Mouse (Mus musculus): Measurements from ENCODE around the gene Gtdc1. TPM values are rescaled to one million over a fixed set of nuclear protein-coding genes. Genes with fewer than 3 reads are reported as not detected.

Gene Gtdc1
- total and polyA plus RNA-seq, 3 experiments = 1.7 to 47.1 (median 28.7) TPM

GRCm38 (mm10) chr2:44969226-44969625, 41.8 kb upstream of the Gtdc1 start:
- peak; percentile 40 for ATAC-seq (ENCODE audit: extremely low read depth, insufficient number of reproducible peaks, low FRiP score, poor library complexity, severe bottlenecking)
- Histone ChIP-seq H3K4me3 (ENCODE audit: low read depth, low read length) (no peak overlapping the region), H3K4me1 (ENCODE audit: insufficient read depth, low read depth, low read length) (peaks cover 7% of the 10 kb centered on the region), H3K27me3 (ENCODE audit: insufficient read depth, low read length) (no peaks in the 10 kb centered on the region), H3K36me3 (replicated peaks) (no peaks in the 10 kb centered on the region), H3K9me3 (replicated peaks) (no peaks in the 10 kb centered on the region)
- no peak for DNase-seq (ENCODE audit: low spot score)
- no peak for TF ChIP-seq POLR2AphosphoS5 (IDR thresholded peaks at IDR 0.05; ENCODE audit: insufficient replicate concordance, low read depth, low read length)
- TF ChIP-seq GATA1 (IDR thresholded peaks at IDR 0.05; ENCODE audit: borderline replicate concordance, low read length) = no peak
- no peak for TF ChIP-seq CTCF (IDR thresholded peaks at IDR 0.05; ENCODE audit: low read depth, low read length)
- no peak for TF ChIP-seq GATA2 (IDR thresholded peaks at IDR 0.05; ENCODE audit: borderline replicate concordance, low read depth, low read length)
- no peak for TF ChIP-seq TAL1 (conservative IDR thresholded peaks at IDR 0.05; ENCODE audit: low read depth, low read length)

GRCm38 (mm10) chr2:44965834-44966555, 38.5 kb upstream of the Gtdc1 start:
- H3K36me3 ChIP-seq (replicated peaks) = no peaks in the 10 kb centered on the region
- TF ChIP-seq GATA2 (IDR thresholded peaks at IDR 0.05; ENCODE audit: borderline replicate concordance, low read depth, low read length) (no peak), GATA1 (IDR thresholded peaks at IDR 0.05; ENCODE audit: borderline replicate concordance, low read length) (no peak), CTCF (IDR thresholded peaks at IDR 0.05; ENCODE audit: low read depth, low read length) (no peak), POLR2AphosphoS5 (IDR thresholded peaks at IDR 0.05; ENCODE audit: insufficient replicate concordance, low read depth, low read length) (no peak), TAL1 (conservative IDR thresholded peaks at IDR 0.05; ENCODE audit: low read depth, low read length) (no peak)
- no peaks in the 10 kb centered on the region for H3K27me3 ChIP-seq (ENCODE audit: insufficient read depth, low read length)
- no peak overlapping the region for H3K4me3 ChIP-seq (ENCODE audit: low read depth, low read length)
- no peaks in the 10 kb centered on the region for H3K9me3 ChIP-seq (replicated peaks)
- ATAC-seq (ENCODE audit: extremely low read depth, insufficient number of reproducible peaks, low FRiP score, poor library complexity, severe bottlenecking) (no peak), DNase-seq (ENCODE audit: low spot score) (no peak)
- peaks cover 7% of the 10 kb centered on the region for H3K4me1 ChIP-seq (ENCODE audit: insufficient read depth, low read depth, low read length)

- TF ChIP-seq GATA1 (IDR thresholded peaks at IDR 0.05; ENCODE audit: borderline replicate concordance, low read length) (no peak), POLR2AphosphoS5 (IDR thresholded peaks at IDR 0.05; ENCODE audit: insufficient replicate concordance, low read depth, low read length) (no peak), GATA2 (IDR thresholded peaks at IDR 0.05; ENCODE audit: borderline replicate concordance, low read depth, low read length) (no peak), CTCF (IDR thresholded peaks at IDR 0.05; ENCODE audit: low read depth, low read length) (no peak), TAL1 (conservative IDR thresholded peaks at IDR 0.05; ENCODE audit: low read depth, low read length) (no peak)
- no peaks in the 10 kb centered on the region for H3K27me3 ChIP-seq (ENCODE audit: insufficient read depth, low read length)
- H3K36me3 ChIP-seq (replicated peaks) = no peaks in the 10 kb centered on the region
- H3K4me1 ChIP-seq (ENCODE audit: insufficient read depth, low read depth, low read length) = peaks cover 4% of the 10 kb centered on the region; the same call in 1 of the 2 replicates
- H3K4me3 ChIP-seq (ENCODE audit: low read depth, low read length) = no peak overlapping the region
- no peaks in the 10 kb centered on the region for H3K9me3 ChIP-seq (replicated peaks)
- peak; percentile 15; the same call in 1 of the 2 replicates for ATAC-seq (ENCODE audit: extremely low read depth, insufficient number of reproducible peaks, low FRiP score, poor library complexity, severe bottlenecking)
- DNase-seq (ENCODE audit: low spot score) = no peak
These were observed 35.2 kb upstream of the Gtdc1 start for GRCm38 (mm10) chr2:44962620-44963019.

GRCm38 (mm10) chr2:44961192-44961591, 33.7 kb upstream of the Gtdc1 start:
- H3K9me3 ChIP-seq (replicated peaks) = no peaks in the 10 kb centered on the region
- no peaks in the 10 kb centered on the region for H3K27me3 ChIP-seq (ENCODE audit: insufficient read depth, low read length)
- TF ChIP-seq CTCF (IDR thresholded peaks at IDR 0.05; ENCODE audit: low read depth, low read length) (no peak), POLR2AphosphoS5 (IDR thresholded peaks at IDR 0.05; ENCODE audit: insufficient replicate concordance, low read depth, low read length) (no peak), TAL1 (conservative IDR thresholded peaks at IDR 0.05; ENCODE audit: low read depth, low read length) (no peak), GATA1 (IDR thresholded peaks at IDR 0.05; ENCODE audit: borderline replicate concordance, low read length) (no peak), GATA2 (IDR thresholded peaks at IDR 0.05; ENCODE audit: borderline replicate concordance, low read depth, low read length) (no peak)
- no peak overlapping the region for H3K4me3 ChIP-seq (ENCODE audit: low read depth, low read length)
- DNase-seq (ENCODE audit: low spot score) (no peak), ATAC-seq (ENCODE audit: extremely low read depth, insufficient number of reproducible peaks, low FRiP score, poor library complexity, severe bottlenecking) (no peak)
- H3K4me1 ChIP-seq (ENCODE audit: insufficient read depth, low read depth, low read length) = peaks cover 6% of the 10 kb centered on the region; the same call in 1 of the 2 replicates
- H3K36me3 ChIP-seq (replicated peaks) = no peaks in the 10 kb centered on the region

- no peaks in the 10 kb centered on the region for H3K36me3 ChIP-seq (replicated peaks)
- DNase-seq (ENCODE audit: low spot score) = no peak
- H3K4me3 ChIP-seq (ENCODE audit: low read depth, low read length) = no peak overlapping the region
- H3K9me3 ChIP-seq (replicated peaks) = no peaks in the 10 kb centered on the region
- no peak for TF ChIP-seq GATA1 (IDR thresholded peaks at IDR 0.05; ENCODE audit: borderline replicate concordance, low read length)
- no peak for TF ChIP-seq GATA2 (IDR thresholded peaks at IDR 0.05; ENCODE audit: borderline replicate concordance, low read depth, low read length)
- no peak for TF ChIP-seq CTCF (IDR thresholded peaks at IDR 0.05; ENCODE audit: low read depth, low read length)
- TF ChIP-seq POLR2AphosphoS5 (IDR thresholded peaks at IDR 0.05; ENCODE audit: insufficient replicate concordance, low read depth, low read length) = no peak
- no peak for TF ChIP-seq TAL1 (conservative IDR thresholded peaks at IDR 0.05; ENCODE audit: low read depth, low read length)
- H3K27me3 ChIP-seq (ENCODE audit: insufficient read depth, low read length) = no peaks in the 10 kb centered on the region
- peaks cover 11% of the 10 kb centered on the region; the same call in 1 of the 2 replicates for H3K4me1 ChIP-seq (ENCODE audit: insufficient read depth, low read depth, low read length)
- no peak for ATAC-seq (ENCODE audit: extremely low read depth, insufficient number of reproducible peaks, low FRiP score, poor library complexity, severe bottlenecking)
These were observed 33.1 kb upstream of the Gtdc1 start for GRCm38 (mm10) chr2:44960561-44960960.

- Histone ChIP-seq H3K27me3 (ENCODE audit: insufficient read depth, low read length) (no peaks in the 10 kb centered on the region), H3K4me1 (ENCODE audit: insufficient read depth, low read depth, low read length) (peaks cover 26% of the 10 kb centered on the region), H3K36me3 (replicated peaks) (no peaks in the 10 kb centered on the region), H3K4me3 (ENCODE audit: low read depth, low read length) (no peak overlapping the region), H3K9me3 (replicated peaks) (no peaks in the 10 kb centered on the region)
- ATAC-seq (ENCODE audit: extremely low read depth, insufficient number of reproducible peaks, low FRiP score, poor library complexity, severe bottlenecking) (no peak), DNase-seq (ENCODE audit: low spot score) (no peak)
- TF ChIP-seq GATA1 (IDR thresholded peaks at IDR 0.05; ENCODE audit: borderline replicate concordance, low read length) (no peak), POLR2AphosphoS5 (IDR thresholded peaks at IDR 0.05; ENCODE audit: insufficient replicate concordance, low read depth, low read length) (no peak), CTCF (IDR thresholded peaks at IDR 0.05; ENCODE audit: low read depth, low read length) (no peak), TAL1 (conservative IDR thresholded peaks at IDR 0.05; ENCODE audit: low read depth, low read length) (no peak), GATA2 (IDR thresholded peaks at IDR 0.05; ENCODE audit: borderline replicate concordance, low read depth, low read length) (no peak)
These were observed 29.9 kb upstream of the Gtdc1 start for GRCm38 (mm10) chr2:44957329-44957797.

Data from G1E (cell line).